Mouse (Mus musculus): ENCODE results near the gene Pik3c2g.

DNA sequence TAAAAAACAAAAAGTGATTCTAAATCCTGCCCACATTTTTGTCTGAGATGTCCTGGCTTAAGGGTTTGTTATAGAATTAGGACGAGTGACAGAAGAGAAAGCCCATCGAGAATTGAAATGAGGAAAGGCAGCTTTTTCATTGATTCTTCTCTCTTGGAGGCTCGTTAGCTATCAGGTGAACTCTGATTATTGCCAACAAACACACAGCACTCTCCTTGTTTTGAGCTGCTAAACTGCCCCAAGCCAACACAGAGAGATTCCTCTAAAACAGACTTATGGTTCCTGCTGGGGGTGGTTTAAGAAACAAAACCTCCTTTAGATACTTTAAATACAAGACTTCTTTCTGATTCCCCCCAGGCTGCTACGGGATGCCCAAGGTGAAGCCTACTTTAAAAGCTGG lies 256.5 kb downstream of the Pik3c2g start:
- TF ChIP-seq CTCF (IDR thresholded peaks at IDR 0.05; ENCODE audit: borderline replicate concordance, extremely low read depth, insufficient read depth, insufficient read length) = no peak
- no peak for TF ChIP-seq POLR2A (IDR thresholded peaks at IDR 0.05; ENCODE audit: borderline replicate concordance, extremely low read depth, insufficient read depth, insufficient read length, poor library complexity, severe bottlenecking)

Measured in brain, embryonic 14.5 days (tissue).